Comparison of ENCODE assay signal across 27 mouse cellular contexts in genomic region chr2:59448921-59449320, GRCm38 (mm10). TPM values are rescaled to one million over a fixed set of nuclear protein-coding genes. Genes with fewer than 3 reads are reported as not detected.
DNase-seq lines count a peak whose midpoint lies in the region; ATAC-seq and TF ChIP-seq lines count a peak whose summit lies in the region.
"Had no signal": no experiment of that assay in that cellular context is flagged by ENCODE, and none has a peak within 500 bp of the region (broad histone marks: within the 10 kb centered on the region; RNA-seq: fewer than 3 reads in every experiment).

No protein-coding gene starts in this region.

- peak; percentile 39 for DNase-seq in midbrain, embryonic 11.5 days (ENCODE audit: low spot score, missing footprints)
- peak; percentile 7 for DNase-seq in NIH3T3 (ENCODE audit: low read depth)
- peak; percentile 86 for DNase-seq in ZHBTc4 (ENCODE audit: low read depth, low spot score)
- no peak for DNase-seq in stomach, postnatal 0 days (ENCODE audit: low spot score)
- DNase-seq in cerebellum, postnatal 4 days (ENCODE audit: low spot score in 2 of 2), result no peak
- DNase-seq in urinary bladder, adult 2 months (ENCODE audit: low spot score), result no peak
- no peak for DNase-seq in right cerebral cortex, adult 2 months (ENCODE audit: low spot score in 2 of 2)
- DNase-seq: adrenal gland, adult 2 months; adrenal gland, postnatal 10 days; adrenal gland, postnatal 25 days; B cell, adult 2 months; cerebellum, adult 11 months; cerebellum, adult 18-20 months; cerebellum, adult 8-10 months; cerebellum, adult 9-11 months; cerebellum, postnatal 14 days; cerebellum, postnatal 36 days; forebrain, postnatal 0 days had no signal

- H3K4me2 ChIP-seq in midbrain, embryonic 11.5 days, result no peak overlapping the region
- H3K4me2 ChIP-seq in midbrain, embryonic 16.5 days (ENCODE audit: low read length), result no peak overlapping the region
- H3K4me2 ChIP-seq in stomach, postnatal 0 days (replicated peaks; ENCODE audit: low read depth), result no peak overlapping the region
- H3K4me2 ChIP-seq: embryonic facial prominence, embryonic 12.5 days; forebrain, embryonic 13.5 days; forebrain, embryonic 15.5 days had no signal

- H3K9me3 ChIP-seq in midbrain, embryonic 11.5 days (ENCODE audit: control insufficient read depth, low read length), result no peaks in the 10 kb centered on the region
- H3K9me3 ChIP-seq in midbrain, embryonic 16.5 days (replicated peaks; ENCODE audit: control insufficient read depth, low read length, poor library complexity, severe bottlenecking), result no peaks in the 10 kb centered on the region
- H3K9me3 ChIP-seq in stomach, postnatal 0 days (ENCODE audit: control insufficient read depth, low read length), result no peaks in the 10 kb centered on the region
- H3K9me3 ChIP-seq: embryonic facial prominence, embryonic 10.5 days; embryonic facial prominence, embryonic 12.5 days; forebrain, embryonic 13.5 days; forebrain, embryonic 15.5 days; G1E had no signal

- TF ChIP-seq EP300 in stomach, postnatal 0 days (optimal IDR thresholded peaks at IDR 0.05), result no peak

- no peaks in the 10 kb centered on the region for H3K4me1 ChIP-seq in midbrain, embryonic 11.5 days (ENCODE audit: control insufficient read depth, insufficient read depth, low read length)
- no peaks in the 10 kb centered on the region for H3K4me1 ChIP-seq in midbrain, embryonic 16.5 days (ENCODE audit: control insufficient read depth, insufficient read depth, low read length)
- H3K4me1 ChIP-seq in stomach, postnatal 0 days (replicated peaks; ENCODE audit: control insufficient read depth, insufficient read depth), result no peaks in the 10 kb centered on the region
- H3K4me1 ChIP-seq: embryonic facial prominence, embryonic 10.5 days; embryonic facial prominence, embryonic 12.5 days; forebrain, embryonic 13.5 days; forebrain, embryonic 15.5 days had no signal

- WGBS in midbrain, embryonic 11.5 days, result 78% methylated on average over 4 of the region's 4 CpGs
- 79% methylated on average over 4 of the region's 4 CpGs for WGBS in midbrain, embryonic 16.5 days
- 56% methylated on average over 4 of the region's 4 CpGs for WGBS in stomach, postnatal 0 days

- no peak for ATAC-seq in midbrain, embryonic 11.5 days (ENCODE audit: low FRiP score)
- ATAC-seq in midbrain, embryonic 16.5 days, result no peak
- ATAC-seq in stomach, postnatal 0 days (ENCODE audit: low FRiP score, low TSS enrichment), result no peak
- ATAC-seq: CD4-positive, CD25-positive, alpha-beta regulatory T cell, adult 4 months; forebrain, embryonic 13.5 days; forebrain, embryonic 15.5 days; forebrain, postnatal 0 days had no signal

- no peak for TF ChIP-seq CTCF in stomach, postnatal 0 days (IDR thresholded peaks at IDR 0.05; ENCODE audit: low read depth)

- H3K27ac ChIP-seq in midbrain, embryonic 11.5 days (ENCODE audit: low read depth, low read length), result no peak overlapping the region
- no peak overlapping the region for H3K27ac ChIP-seq in midbrain, embryonic 16.5 days (ENCODE audit: low read length)
- peak overlapping the region; percentile 59; the same call in 1 of the 2 replicates for H3K27ac ChIP-seq in stomach, postnatal 0 days (replicated peaks)
- H3K27ac ChIP-seq: embryonic facial prominence, embryonic 10.5 days; embryonic facial prominence, embryonic 12.5 days; forebrain, embryonic 13.5 days; forebrain, embryonic 15.5 days had no signal

- no peak overlapping the region for H3K9ac ChIP-seq in midbrain, embryonic 11.5 days (ENCODE audit: low read length)
- H3K9ac ChIP-seq in midbrain, embryonic 16.5 days (ENCODE audit: low read depth, low read length), result no peak overlapping the region
- no peak overlapping the region for H3K9ac ChIP-seq in stomach, postnatal 0 days (ENCODE audit: low read length)
- H3K9ac ChIP-seq: embryonic facial prominence, embryonic 12.5 days; forebrain, embryonic 13.5 days; forebrain, embryonic 15.5 days; forebrain, postnatal 0 days had no signal

- no peak overlapping the region for H3K4me3 ChIP-seq in midbrain, embryonic 11.5 days (ENCODE audit: low read depth, low read length)
- no peak overlapping the region for H3K4me3 ChIP-seq in midbrain, embryonic 16.5 days (ENCODE audit: low read depth, low read length)
- H3K4me3 ChIP-seq in stomach, postnatal 0 days (ENCODE audit: low read depth, low read length), result no peak overlapping the region
- H3K4me3 ChIP-seq: embryonic facial prominence, embryonic 10.5 days; embryonic facial prominence, embryonic 12.5 days; forebrain, embryonic 13.5 days; forebrain, embryonic 15.5 days had no signal

- H3K36me3 ChIP-seq in midbrain, embryonic 11.5 days (ENCODE audit: control insufficient read depth, insufficient read depth, low read length), result no peaks in the 10 kb centered on the region
- no peaks in the 10 kb centered on the region for H3K36me3 ChIP-seq in midbrain, embryonic 16.5 days (ENCODE audit: control insufficient read depth, insufficient read depth, low read length)
- H3K36me3 ChIP-seq in stomach, postnatal 0 days (ENCODE audit: control insufficient read depth, insufficient read depth, low read length), result no peaks in the 10 kb centered on the region
- H3K36me3 ChIP-seq: embryonic facial prominence, embryonic 10.5 days; embryonic facial prominence, embryonic 12.5 days; forebrain, embryonic 15.5 days; G1E had no signal

- no peaks in the 10 kb centered on the region for H3K27me3 ChIP-seq in midbrain, embryonic 11.5 days (ENCODE audit: control insufficient read depth, insufficient read depth, low read length)
- H3K27me3 ChIP-seq in midbrain, embryonic 16.5 days (ENCODE audit: control insufficient read depth, insufficient read depth, low read depth, low read length), result no peaks in the 10 kb centered on the region
- H3K27me3 ChIP-seq in stomach, postnatal 0 days (ENCODE audit: control insufficient read depth, insufficient read depth, low read length), result no peaks in the 10 kb centered on the region
- H3K27me3 ChIP-seq: CH12.LX; embryonic facial prominence, embryonic 12.5 days; forebrain, embryonic 13.5 days; forebrain, embryonic 15.5 days had no signal

RNA-seq across cellular contexts. Expression of gene Dapl1, which starts 35.5 kb away (rescaled TPM):
- polyA plus RNA-seq in midbrain, embryonic 11.5 days (2014; fragmentation: Nextera tagmentation; extraction: Ambion mirVana), result 0.42 TPM in 1 of 2 replicates, not detected in the other
- 0.67 and 1.6 TPM in 2 replicates for polyA plus RNA-seq in midbrain, embryonic 16.5 days (2015; fragmentation: Nextera tagmentation; extraction: Ambion mirVana)
- polyA plus RNA-seq in stomach, postnatal 0 days (2015; fragmentation: Nextera tagmentation; extraction: Ambion mirVana), result 472 and 547 TPM in 2 replicates
- 3.0 and 5.8 TPM in 2 replicates for polyA plus RNA-seq in urinary bladder, adult 2 months (2012; rRNA removed)
- polyA plus RNA-seq: adrenal gland, adult 2 months; brain, embryonic 14.5 days; forebrain, embryonic 13.5 days; forebrain, embryonic 15.5 days; G1E had no signal

Comparison
In these comparisons a context has a peak if more than half of its experiments do, and no peak if none do; other contexts are left out.
1. DNase-seq: peak in midbrain, embryonic 11.5 days (single experiment), NIH3T3 (single experiment) and ZHBTc4 (single experiment); none in stomach, postnatal 0 days (single experiment), cerebellum, postnatal 4 days (0 of 2), urinary bladder, adult 2 months (single experiment) and right cerebral cortex, adult 2 months (0 of 2).
2. RNA of gene Dapl1, which starts 35.5 kb away (polyA plus RNA-seq): 472 to 547 TPM in stomach, postnatal 0 days; 3.0 to 5.8 TPM in urinary bladder, adult 2 months, 0.67 to 1.6 TPM in midbrain, embryonic 16.5 days and 0.42 TPM in midbrain, embryonic 11.5 days; every median in the first group is over 10 times any median in the second.